Mouse (Mus musculus) cortical plate, adult 2 months (tissue): Measurements from ENCODE around the gene Srxn1.

Experiments used
- CTCF ChIP-seq: fragments of 200-500 bp; IDR thresholded peaks from 2 replicates; pipeline ENCODE4 v1.5.1; 2011; ENCODE audit warnings: mild to moderate bottlenecking, control low read depth, low read length; ENCODE audit not compliant: insufficient read depth; ENCODE audit errors: extremely low read depth
- POLR2A ChIP-seq: fragments of 200-500 bp; IDR thresholded peaks from 2 replicates; pipeline ENCODE4 v1.6.1; 2011; ENCODE audit warnings: mild to moderate bottlenecking, low read length, control low read depth; ENCODE audit not compliant: insufficient read depth; ENCODE audit errors: extremely low read depth

- TF ChIP-seq POLR2A (no peak), CTCF (no peak)
Observed at GRCm38 (mm10) chr2:152149891-152150290, 44.6 kb downstream of the Srxn1 start.
